Mouse (Mus musculus) urinary bladder, adult 2 months (tissue): ENCODE measurements around the gene Ccer1. TPM values are rescaled to one million over a fixed set of nuclear protein-coding genes. Genes with fewer than 3 reads are reported as not detected.
"Not testable (repeated sequence)": the region's sequence is repeated elsewhere in the genome, so short reads cannot be mapped to it uniquely, and the experiment has no call there.

Experiments used
- DNase-seq: peaks from one replicate; pipeline ENCODE4 v3.0.0; 2022; ENCODE audit warnings: low spot score
- polyA plus RNA-seq: library from polyadenylated mRNA; depleted of rRNA; stranded (reverse); fragments of >200 nt; gene quantifications from 2 replicates; pipeline ENCODE4 v1.2.3, GENCODE M21; 2012; rRNA removed

The Ccer1 gene
- polyA plus RNA-seq: not detected in 2 replicates

- DNase-seq: no peak
Observed at GRCm38 (mm10) chr10:97692913-97693312, at the start of gene Ccer1. Gene Ccer1, plus strand, starts transcription at chr10:97693059.

- DNase-seq: no peak
Observed at GRCm38 (mm10) chr10:97643768-97644167, 49.1 kb upstream of the Ccer1 start, which contains the start of gene Epyc. Gene Epyc, plus strand, starts transcription at chr10:97644068.

GRCm38 (mm10) chr10:97650334-97650733, 42.5 kb upstream of the Ccer1 start:
- no peak for DNase-seq

- no peak for DNase-seq
Observed at GRCm38 (mm10) chr10:97659489-97659888, 33.4 kb upstream of the Ccer1 start.

- DNase-seq: no peak
Observed at GRCm38 (mm10) chr10:97668656-97669055, 24.2 kb upstream of the Ccer1 start.

GRCm38 (mm10) chr10:97670202-97670601, 22.7 kb upstream of the Ccer1 start:
- DNase-seq: no peak

- no peak for DNase-seq
Observed at GRCm38 (mm10) chr10:97673239-97673638, 19.6 kb upstream of the Ccer1 start.

GRCm38 (mm10) chr10:97682981-97683380, 9.9 kb upstream of the Ccer1 start:
- DNase-seq: no peak

- DNase-seq: no peak
Observed at GRCm38 (mm10) chr10:97687198-97687597, 5.7 kb upstream of the Ccer1 start.

- no peak for DNase-seq
Observed at GRCm38 (mm10) chr10:97689425-97689824, 3.4 kb upstream of the Ccer1 start.

- DNase-seq: no peak
Observed at GRCm38 (mm10) chr10:97693398-97694135, 708 bp downstream of the Ccer1 start.

- no peak for DNase-seq
Observed at GRCm38 (mm10) chr10:97702321-97702720, 9.5 kb downstream of the Ccer1 start.

- no peak for DNase-seq
Observed at GRCm38 (mm10) chr10:97704562-97704961, 11.7 kb downstream of the Ccer1 start.

- no peak for DNase-seq
Observed at GRCm38 (mm10) chr10:97712687-97713086, 19.8 kb downstream of the Ccer1 start.

- no peak for DNase-seq
Observed at GRCm38 (mm10) chr10:97714584-97714983, 21.7 kb downstream of the Ccer1 start.

- no peak for DNase-seq
Observed at GRCm38 (mm10) chr10:97715289-97715906, 22.5 kb downstream of the Ccer1 start.

GRCm38 (mm10) chr10:97717233-97717632, 24.4 kb downstream of the Ccer1 start:
- no peak for DNase-seq

GRCm38 (mm10) chr10:97718021-97718420, 25.2 kb downstream of the Ccer1 start:
- no peak for DNase-seq

GRCm38 (mm10) chr10:97720625-97721024, 27.8 kb downstream of the Ccer1 start:
- DNase-seq: no peak

GRCm38 (mm10) chr10:97722709-97723108, 29.9 kb downstream of the Ccer1 start:
- no peak for DNase-seq

GRCm38 (mm10) chr10:97725929-97726328, 33.1 kb downstream of the Ccer1 start:
- no peak for DNase-seq

- not testable (repeated sequence) for DNase-seq
Observed at GRCm38 (mm10) chr10:97726655-97727054, 33.8 kb downstream of the Ccer1 start, which contains the start of gene C030005K15Rik. Gene C030005K15Rik, minus strand, starts transcription at chr10:97726755.
